Mouse (Mus musculus): ENCODE data around the gene Synpo2l. TPM values are rescaled to one million over a fixed set of nuclear protein-coding genes. Genes with fewer than 3 reads are reported as not detected.
"Not testable (repeated sequence)": the region's sequence is repeated elsewhere in the genome, so short reads cannot be mapped to it uniquely, and the experiment has no call there.

The Synpo2l gene
- polyA plus RNA-seq, 1 experiment from 2014 or later = 0.48 TPM

DNA sequence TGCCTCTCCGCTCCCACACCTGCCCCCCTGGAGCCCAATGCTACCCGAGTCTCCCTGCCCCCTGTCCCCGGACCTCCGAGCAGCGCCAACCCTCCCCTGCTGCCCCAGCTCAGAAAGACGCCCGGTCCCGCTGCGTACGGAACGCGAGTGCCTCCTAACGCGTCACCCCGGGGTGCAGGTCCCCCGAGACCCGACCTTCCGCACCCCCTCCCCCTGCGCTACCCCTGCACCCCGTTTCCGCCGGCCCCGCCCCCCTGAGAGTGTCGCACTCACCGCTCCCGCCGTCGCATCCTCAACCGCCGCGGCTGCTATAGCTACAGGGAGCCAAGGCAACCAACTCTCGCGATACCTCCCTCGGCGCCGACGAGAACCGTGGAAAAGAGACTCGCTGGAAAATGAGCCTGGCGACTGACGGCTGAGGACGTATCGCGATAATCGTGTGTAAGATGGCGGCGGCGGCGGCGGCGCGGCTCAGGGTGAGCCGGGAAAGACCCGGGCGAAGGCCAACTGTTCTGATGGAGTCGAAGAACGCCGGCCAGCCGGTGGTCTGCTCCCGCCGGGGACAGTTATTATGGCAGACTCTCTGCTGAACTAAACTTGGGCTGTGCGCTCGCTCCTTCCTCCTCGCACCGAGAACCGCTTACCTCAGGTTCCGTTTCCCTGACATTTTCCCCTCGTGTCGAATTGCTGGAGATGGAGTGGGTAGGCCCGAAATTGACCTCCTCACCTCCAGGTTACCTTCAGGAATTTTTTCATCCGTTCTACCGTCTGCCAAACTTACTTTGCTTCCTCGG is 27.3 kb downstream of the Synpo2l start, which contains the start of gene Usp54:
TSS of gene Usp54 (minus strand) at position 420 of the 794 bp plus-strand sequence.
- peak; percentile 99 for DNase-seq (ENCODE audit: low spot score)
- H3K4me3 ChIP-seq (ENCODE audit: low read depth, low read length) = peak within 1 kb of the TSS; percentile 92
- H3K27ac ChIP-seq (ENCODE audit: low read depth, low read length) = peak within 1 kb of the TSS; percentile 85
- ATAC-seq (ENCODE audit: low FRiP score) = peak; percentile 95
- no peaks in the 10 kb centered on the region for H3K36me3 ChIP-seq (ENCODE audit: control insufficient read depth, insufficient read depth, low read length)
- H3K9me3 ChIP-seq (ENCODE audit: control insufficient read depth, low read length) = no peaks in the 10 kb centered on the region
- no peaks in the 10 kb centered on the region for H3K27me3 ChIP-seq (ENCODE audit: control insufficient read depth, insufficient read depth, low read length)
- H3K4me1 ChIP-seq (replicated peaks; ENCODE audit: control insufficient read depth, insufficient read depth, low read length) = no peaks in the 10 kb centered on the region
- H3K4me2 ChIP-seq (replicated peaks; ENCODE audit: low read depth, low read length) = peak within 1 kb of the TSS; percentile 74
- under 1% methylated on average over 72 of the region's 73 CpGs for WGBS
- H3K9ac ChIP-seq (ENCODE audit: low read depth, low read length) = peak within 1 kb of the TSS; percentile 88

- ATAC-seq (ENCODE audit: low FRiP score) = peak; percentile 71
- peak; percentile 52 for DNase-seq (ENCODE audit: low spot score)
- no peaks in the 10 kb centered on the region for H3K36me3 ChIP-seq (ENCODE audit: control insufficient read depth, insufficient read depth, low read length)
- H3K27me3 ChIP-seq (ENCODE audit: control insufficient read depth, insufficient read depth, low read length) = no peaks in the 10 kb centered on the region
- WGBS = 3% methylated on average over 16 of the region's 16 CpGs
- H3K9me3 ChIP-seq (ENCODE audit: control insufficient read depth, low read length) = no peaks in the 10 kb centered on the region
- H3K9ac ChIP-seq (ENCODE audit: low read depth, low read length) = peak overlapping the region; percentile 88
- peak overlapping the region; percentile 60; the same call in 1 of the 2 replicates for H3K27ac ChIP-seq (ENCODE audit: low read depth, low read length)
- no peaks in the 10 kb centered on the region for H3K4me1 ChIP-seq (replicated peaks; ENCODE audit: control insufficient read depth, insufficient read depth, low read length)
- peak overlapping the region; percentile 74 for H3K4me2 ChIP-seq (replicated peaks; ENCODE audit: low read depth, low read length)
- H3K4me3 ChIP-seq (ENCODE audit: low read depth, low read length) = peak overlapping the region; percentile 92
These were observed 28.1 kb downstream of the Synpo2l start for GRCm38 (mm10) chr14:20639918-20640619.

GRCm38 (mm10) chr14:20638702-20639101 is 29.5 kb downstream of the Synpo2l start:
- no peak overlapping the region for H3K4me3 ChIP-seq (ENCODE audit: low read depth, low read length)
- H3K4me2 ChIP-seq (replicated peaks; ENCODE audit: low read depth, low read length) = no peak overlapping the region
- no peak for ATAC-seq (ENCODE audit: low FRiP score)
- no peak for DNase-seq (ENCODE audit: low spot score)
- H3K27me3 ChIP-seq (ENCODE audit: control insufficient read depth, insufficient read depth, low read length) = no peaks in the 10 kb centered on the region
- no peaks in the 10 kb centered on the region for H3K4me1 ChIP-seq (replicated peaks; ENCODE audit: control insufficient read depth, insufficient read depth, low read length)
- 94% methylated on average over 6 of the region's 6 CpGs for WGBS
- H3K36me3 ChIP-seq (ENCODE audit: control insufficient read depth, insufficient read depth, low read length) = no peaks in the 10 kb centered on the region
- H3K27ac ChIP-seq (ENCODE audit: low read depth, low read length) = no peak overlapping the region
- H3K9ac ChIP-seq (ENCODE audit: low read depth, low read length) = no peak overlapping the region
- H3K9me3 ChIP-seq (ENCODE audit: control insufficient read depth, low read length) = no peaks in the 10 kb centered on the region

GRCm38 (mm10) chr14:20637818-20638574 is 30.2 kb downstream of the Synpo2l start:
- Histone ChIP-seq H3K4me2 (replicated peaks; ENCODE audit: low read depth, low read length) (no peak overlapping the region), H3K27me3 (ENCODE audit: control insufficient read depth, insufficient read depth, low read length) (no peaks in the 10 kb centered on the region), H3K27ac (ENCODE audit: low read depth, low read length) (no peak overlapping the region), H3K36me3 (ENCODE audit: control insufficient read depth, insufficient read depth, low read length) (no peaks in the 10 kb centered on the region), H3K9me3 (ENCODE audit: control insufficient read depth, low read length) (no peaks in the 10 kb centered on the region), H3K4me1 (replicated peaks; ENCODE audit: control insufficient read depth, insufficient read depth, low read length) (no peaks in the 10 kb centered on the region), H3K9ac (ENCODE audit: low read depth, low read length) (no peak overlapping the region), H3K4me3 (ENCODE audit: low read depth, low read length) (no peak overlapping the region)
- ATAC-seq (ENCODE audit: low FRiP score) (no peak), DNase-seq (ENCODE audit: low spot score) (no peak)
- 92% methylated on average over 2 of the region's 2 CpGs for WGBS

GRCm38 (mm10) chr14:20636968-20637367 is 31.2 kb downstream of the Synpo2l start:
- not testable (repeated sequence) for H3K27ac ChIP-seq (ENCODE audit: low read depth, low read length); H3K4me1 ChIP-seq (replicated peaks; ENCODE audit: control insufficient read depth, insufficient read depth, low read length); H3K9me3 ChIP-seq (ENCODE audit: control insufficient read depth, low read length); H3K9ac ChIP-seq (ENCODE audit: low read depth, low read length); H3K4me2 ChIP-seq (replicated peaks; ENCODE audit: low read depth, low read length); H3K27me3 ChIP-seq (ENCODE audit: control insufficient read depth, insufficient read depth, low read length); H3K36me3 ChIP-seq (ENCODE audit: control insufficient read depth, insufficient read depth, low read length); H3K4me3 ChIP-seq (ENCODE audit: low read depth, low read length); DNase-seq (ENCODE audit: low spot score); ATAC-seq (ENCODE audit: low FRiP score)
- 92% methylated on average over 3 of the region's 3 CpGs for WGBS

- H3K4me3 ChIP-seq (ENCODE audit: low read depth, low read length) = no peak overlapping the region
- WGBS = 85% methylated on average over 2 of the region's 2 CpGs
- no peaks in the 10 kb centered on the region for H3K36me3 ChIP-seq (ENCODE audit: control insufficient read depth, insufficient read depth, low read length)
- H3K9me3 ChIP-seq (ENCODE audit: control insufficient read depth, low read length) = no peaks in the 10 kb centered on the region
- H3K27me3 ChIP-seq (ENCODE audit: control insufficient read depth, insufficient read depth, low read length) = no peaks in the 10 kb centered on the region
- H3K4me1 ChIP-seq (replicated peaks; ENCODE audit: control insufficient read depth, insufficient read depth, low read length) = no peaks in the 10 kb centered on the region
- DNase-seq (ENCODE audit: low spot score) (no peak), ATAC-seq (ENCODE audit: low FRiP score) (no peak)
- no peak overlapping the region for H3K27ac ChIP-seq (ENCODE audit: low read depth, low read length)
- H3K9ac ChIP-seq (ENCODE audit: low read depth, low read length) = no peak overlapping the region
- H3K4me2 ChIP-seq (replicated peaks; ENCODE audit: low read depth, low read length) = no peak overlapping the region
These were observed 32.6 kb downstream of the Synpo2l start for GRCm38 (mm10) chr14:20635546-20635945.

DNA sequence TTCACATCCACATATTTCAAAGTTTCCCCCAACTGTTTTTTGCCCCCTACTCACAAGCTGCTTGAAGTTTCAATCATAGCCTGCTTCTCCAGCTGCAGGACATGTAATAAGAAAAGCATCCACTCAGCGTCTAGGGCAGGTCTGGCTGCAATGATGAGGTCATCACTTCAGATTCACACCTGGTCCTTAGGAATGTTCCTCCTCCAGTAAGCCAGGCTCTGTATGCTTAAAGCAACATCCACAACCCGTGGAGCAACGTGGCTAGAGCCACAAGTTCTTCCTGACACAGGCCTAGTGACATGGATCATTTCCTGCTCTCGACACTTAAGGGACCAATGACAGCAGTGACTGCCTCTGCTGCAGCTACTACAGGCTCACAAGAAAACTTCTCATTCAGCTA is 36.9 kb downstream of the Synpo2l start:
- no peak for ATAC-seq (ENCODE audit: low FRiP score)
- Histone ChIP-seq H3K4me3 (ENCODE audit: low read depth, low read length) (no peak overlapping the region), H3K9me3 (ENCODE audit: control insufficient read depth, low read length) (no peaks in the 10 kb centered on the region), H3K4me1 (replicated peaks; ENCODE audit: control insufficient read depth, insufficient read depth, low read length) (no peaks in the 10 kb centered on the region), H3K27me3 (ENCODE audit: control insufficient read depth, insufficient read depth, low read length) (no peaks in the 10 kb centered on the region), H3K9ac (ENCODE audit: low read depth, low read length) (no peak overlapping the region), H3K4me2 (replicated peaks; ENCODE audit: low read depth, low read length) (no peak overlapping the region), H3K27ac (ENCODE audit: low read depth, low read length) (no peak overlapping the region), H3K36me3 (ENCODE audit: control insufficient read depth, insufficient read depth, low read length) (no peaks in the 10 kb centered on the region)
- no peak for DNase-seq (ENCODE audit: low spot score)
- WGBS = 83% methylated on average over 4 of the region's 4 CpGs

- no peak overlapping the region for H3K9ac ChIP-seq (ENCODE audit: low read depth, low read length)
- 56% methylated on average over 3 of the region's 3 CpGs for WGBS
- no peaks in the 10 kb centered on the region for H3K36me3 ChIP-seq (ENCODE audit: control insufficient read depth, insufficient read depth, low read length)
- no peak overlapping the region for H3K4me2 ChIP-seq (replicated peaks; ENCODE audit: low read depth, low read length)
- H3K27ac ChIP-seq (ENCODE audit: low read depth, low read length) = no peak overlapping the region
- H3K9me3 ChIP-seq (ENCODE audit: control insufficient read depth, low read length) = no peaks in the 10 kb centered on the region
- DNase-seq (ENCODE audit: low spot score) (no peak), ATAC-seq (ENCODE audit: low FRiP score) (no peak)
- no peaks in the 10 kb centered on the region for H3K4me1 ChIP-seq (replicated peaks; ENCODE audit: control insufficient read depth, insufficient read depth, low read length)
- H3K27me3 ChIP-seq (ENCODE audit: control insufficient read depth, insufficient read depth, low read length) = no peaks in the 10 kb centered on the region
- H3K4me3 ChIP-seq (ENCODE audit: low read depth, low read length) = no peak overlapping the region
These were observed 41.2 kb downstream of the Synpo2l start for GRCm38 (mm10) chr14:20626971-20627370.
